Mouse (Mus musculus): ENCODE measurements around the gene Tmx4. TPM values are rescaled to one million over a fixed set of nuclear protein-coding genes. Genes with fewer than 3 reads are reported as not detected.

Tmx4 gene
- polyA plus RNA-seq, 1 experiment from 2014 or later: 33.7 TPM

DNA sequence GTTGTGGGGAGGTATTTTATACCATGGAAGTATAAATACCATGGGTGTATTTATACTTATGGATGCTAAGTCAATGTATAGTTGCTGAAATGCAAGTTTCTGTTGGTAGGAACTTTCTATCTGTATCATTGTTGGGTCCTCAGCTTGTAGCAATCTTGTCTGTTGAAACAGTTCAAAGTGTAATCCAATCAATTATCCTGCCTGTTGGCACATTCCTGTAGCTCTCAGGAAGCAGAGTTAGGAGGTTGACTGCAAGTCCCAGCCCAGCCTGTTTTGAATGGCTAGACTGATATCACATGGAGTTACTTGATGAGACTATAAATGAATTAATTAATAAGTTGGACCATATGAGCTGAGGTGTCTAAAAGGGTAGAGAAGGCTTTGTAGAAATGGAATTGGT is 91.6 kb downstream of the Tmx4 start:
- H3K9me3 ChIP-seq (replicated peaks; ENCODE audit: control insufficient read depth, low read length): no peaks in the 10 kb centered on the region
- no peak overlapping the region for H3K27ac ChIP-seq (replicated peaks; ENCODE audit: low read depth, low read length)
- ATAC-seq (replicated peaks; ENCODE audit: insufficient number of reproducible peaks, low FRiP score, low TSS enrichment, low read depth) (no peak), DNase-seq (ENCODE audit: low spot score) (no peak)
- H3K4me2 ChIP-seq (ENCODE audit: low read depth, low read length): no peak overlapping the region
- H3K27me3 ChIP-seq (ENCODE audit: control insufficient read depth, insufficient read depth, low read length): no peaks in the 10 kb centered on the region
- H3K36me3 ChIP-seq (replicated peaks; ENCODE audit: control insufficient read depth, insufficient read depth, low read depth, low read length): no peaks in the 10 kb centered on the region
- no peak overlapping the region for H3K4me3 ChIP-seq (ENCODE audit: low read depth, low read length)
- no peak overlapping the region for H3K9ac ChIP-seq (replicated peaks; ENCODE audit: low read length)
- no peaks in the 10 kb centered on the region for H3K4me1 ChIP-seq (ENCODE audit: control insufficient read depth, insufficient read depth, low read length)

DNA sequence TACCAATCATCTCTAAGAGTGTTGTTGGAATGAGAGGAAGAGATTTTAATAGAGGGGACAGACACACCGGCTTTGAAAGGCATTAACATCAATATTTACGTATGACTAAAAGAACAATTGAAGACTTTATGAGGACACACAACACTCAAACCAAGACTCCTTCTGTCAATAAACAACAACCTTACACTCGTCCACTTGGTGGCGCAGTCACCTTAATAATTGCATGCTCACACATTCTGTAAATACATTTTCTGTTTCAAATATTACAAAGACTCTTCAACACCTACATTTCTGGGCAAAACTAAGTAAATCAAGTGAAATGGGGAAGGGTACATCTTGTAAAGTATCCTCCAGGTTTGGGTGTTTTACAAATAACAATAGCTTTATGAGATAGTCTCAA is 94.2 kb downstream of the Tmx4 start:
- Histone ChIP-seq H3K36me3 (replicated peaks; ENCODE audit: control insufficient read depth, insufficient read depth, low read depth, low read length) (no peaks in the 10 kb centered on the region), H3K9ac (replicated peaks; ENCODE audit: low read length) (no peak overlapping the region), H3K27ac (replicated peaks; ENCODE audit: low read depth, low read length) (no peak overlapping the region), H3K27me3 (ENCODE audit: control insufficient read depth, insufficient read depth, low read length) (no peaks in the 10 kb centered on the region), H3K4me1 (ENCODE audit: control insufficient read depth, insufficient read depth, low read length) (no peaks in the 10 kb centered on the region), H3K4me3 (ENCODE audit: low read depth, low read length) (no peak overlapping the region), H3K9me3 (replicated peaks; ENCODE audit: control insufficient read depth, low read length) (no peaks in the 10 kb centered on the region), H3K4me2 (ENCODE audit: low read depth, low read length) (no peak overlapping the region)
- ATAC-seq (replicated peaks; ENCODE audit: insufficient number of reproducible peaks, low FRiP score, low TSS enrichment, low read depth) (no peak), DNase-seq (ENCODE audit: low spot score) (peak; percentile 63)
- WGBS: 18% methylated on average over 4 of the region's 4 CpGs

DNA sequence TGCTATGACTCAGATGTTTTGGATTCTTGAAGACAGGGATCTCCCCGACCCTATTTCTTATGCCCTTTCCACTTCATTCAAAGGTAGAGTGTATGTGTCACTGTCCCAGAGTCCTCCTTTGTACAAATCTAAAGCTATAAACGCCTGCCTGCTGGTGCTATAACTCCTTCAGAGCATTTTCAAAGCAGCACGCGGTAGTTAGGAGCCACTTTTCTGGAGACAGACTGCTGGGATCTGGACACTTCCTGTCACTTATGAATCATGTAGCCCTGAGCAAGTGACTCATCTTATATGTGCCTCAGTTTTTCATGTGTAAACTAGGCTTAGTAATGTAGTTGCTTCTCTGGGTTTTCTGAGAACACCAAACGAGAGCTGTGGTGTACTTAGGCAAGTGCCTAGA is 98.8 kb downstream of the Tmx4 start:
- H3K27ac ChIP-seq (replicated peaks; ENCODE audit: low read depth, low read length): no peak overlapping the region
- no peak for DNase-seq (ENCODE audit: low spot score)
- no peaks in the 10 kb centered on the region for H3K36me3 ChIP-seq (replicated peaks; ENCODE audit: control insufficient read depth, insufficient read depth, low read depth, low read length)
- no peaks in the 10 kb centered on the region for H3K27me3 ChIP-seq (ENCODE audit: control insufficient read depth, insufficient read depth, low read length)
- H3K9ac ChIP-seq (replicated peaks; ENCODE audit: low read length): no peak overlapping the region
- no peak overlapping the region for H3K4me3 ChIP-seq (ENCODE audit: low read depth, low read length)
- 72% methylated on average over 5 of the region's 5 CpGs for WGBS
- no peak for ATAC-seq (replicated peaks; ENCODE audit: insufficient number of reproducible peaks, low FRiP score, low TSS enrichment, low read depth)
- no peaks in the 10 kb centered on the region for H3K4me1 ChIP-seq (ENCODE audit: control insufficient read depth, insufficient read depth, low read length)
- no peaks in the 10 kb centered on the region for H3K9me3 ChIP-seq (replicated peaks; ENCODE audit: control insufficient read depth, low read length)
- no peak overlapping the region for H3K4me2 ChIP-seq (ENCODE audit: low read depth, low read length)

DNA sequence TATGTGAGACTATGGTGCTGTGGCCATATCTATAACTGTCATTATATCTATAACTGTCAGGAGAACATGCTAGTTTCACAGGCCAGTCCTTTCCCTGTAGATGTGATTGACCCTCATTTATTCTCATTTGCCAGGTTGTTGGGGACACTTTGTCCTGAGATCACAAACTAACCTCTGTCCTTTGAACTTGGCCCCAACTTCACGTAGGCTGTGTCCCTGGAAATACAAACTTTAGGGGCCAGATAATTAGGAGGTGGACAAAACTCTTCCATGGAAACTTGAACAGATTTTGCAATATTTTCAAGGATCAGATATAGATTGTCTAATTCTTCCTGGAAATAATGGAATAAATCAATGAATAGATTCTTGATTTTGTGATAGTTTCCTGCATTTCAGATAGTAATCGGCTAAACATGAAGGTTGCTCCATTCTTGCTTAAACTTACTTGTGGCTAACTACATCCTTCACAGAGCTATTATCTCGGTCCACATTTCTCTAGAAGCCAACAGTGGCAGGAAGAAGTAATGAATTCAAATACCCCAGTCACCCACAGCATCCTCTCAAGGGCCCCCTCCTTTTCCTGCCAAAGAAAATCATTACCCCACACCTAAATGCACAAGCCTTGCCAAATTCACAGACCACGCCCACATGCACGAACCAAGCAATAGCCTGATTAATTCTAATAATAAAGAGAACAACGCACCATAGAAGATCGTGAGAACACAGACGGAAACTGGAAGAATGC is 99.5 kb downstream of the Tmx4 start:
- Histone ChIP-seq H3K4me2 (ENCODE audit: low read depth, low read length) (no peak overlapping the region), H3K27ac (replicated peaks; ENCODE audit: low read depth, low read length) (no peak overlapping the region), H3K9ac (replicated peaks; ENCODE audit: low read length) (no peak overlapping the region), H3K27me3 (ENCODE audit: control insufficient read depth, insufficient read depth, low read length) (no peaks in the 10 kb centered on the region), H3K4me3 (ENCODE audit: low read depth, low read length) (no peak overlapping the region), H3K4me1 (ENCODE audit: control insufficient read depth, insufficient read depth, low read length) (no peaks in the 10 kb centered on the region), H3K36me3 (replicated peaks; ENCODE audit: control insufficient read depth, insufficient read depth, low read depth, low read length) (no peaks in the 10 kb centered on the region), H3K9me3 (replicated peaks; ENCODE audit: control insufficient read depth, low read length) (no peaks in the 10 kb centered on the region)
- 89% methylated on average over 8 of the region's 8 CpGs for WGBS
- DNase-seq (ENCODE audit: low spot score): no peak
- ATAC-seq (replicated peaks; ENCODE audit: insufficient number of reproducible peaks, low FRiP score, low TSS enrichment, low read depth): no peak

Other genes with a start within 250 kb of the Tmx4 start
- gene Hao1, start 89.8 kb downstream of the Tmx4 start, polyA plus RNA-seq (2014; fragmentation: Nextera tagmentation; extraction: Ambion mirVana): not detected in 2 replicates
- gene Plcb1, start 141.9 kb upstream of the Tmx4 start, polyA plus RNA-seq (2014; fragmentation: Nextera tagmentation; extraction: Ambion mirVana): 6.6 and 7.0 TPM in 2 replicates